Mouse (Mus musculus): ENCODE results near the gene Dand5. TPM values are rescaled to one million over a fixed set of nuclear protein-coding genes. Genes with fewer than 3 reads are reported as not detected.

Gene Dand5
- polyA plus RNA-seq, 1 experiment, result 27.1 TPM

DNA sequence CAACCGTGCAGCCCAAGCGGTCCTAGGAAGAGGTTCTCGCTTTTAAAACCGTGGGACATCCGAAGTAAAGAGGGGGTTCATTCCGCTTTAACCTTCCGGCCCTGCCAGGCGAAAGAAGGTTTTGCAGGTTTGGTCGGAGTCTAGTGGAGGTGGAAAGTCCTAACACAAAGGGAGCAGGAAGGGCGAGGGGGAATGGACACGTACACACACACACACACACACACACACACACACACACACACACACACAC lies 37.2 kb downstream of the Dand5 start:
- Histone ChIP-seq H3K4me1 (ENCODE audit: control insufficient read depth, insufficient read depth, low read length) (peaks cover 22% of the 10 kb centered on the region), H3K27ac (ENCODE audit: control insufficient read depth, insufficient read depth, low read depth, low read length) (no peak overlapping the region), H3K36me3 (ENCODE audit: control insufficient read depth, insufficient read depth, low read length) (no peaks in the 10 kb centered on the region), H3K4me3 (ENCODE audit: control insufficient read depth, low read depth, low read length) (no peak overlapping the region), H3K27me3 (ENCODE audit: control insufficient read depth, insufficient read depth, low read length) (no peaks in the 10 kb centered on the region)
- TF ChIP-seq CTCF (IDR thresholded peaks at IDR 0.05; ENCODE audit: control insufficient read depth, insufficient read depth, insufficient replicate concordance, low read depth, low read length) (no peak), POLR2A (IDR thresholded peaks at IDR 0.05; ENCODE audit: control insufficient read depth, low read depth, low read length) (no peak)

GRCm38 (mm10) chr8:84784681-84785505 lies 37.7 kb downstream of the Dand5 start:
- TF ChIP-seq CTCF (IDR thresholded peaks at IDR 0.05; ENCODE audit: control insufficient read depth, insufficient read depth, insufficient replicate concordance, low read depth, low read length) (no peak), POLR2A (IDR thresholded peaks at IDR 0.05; ENCODE audit: control insufficient read depth, low read depth, low read length) (no peak)
- Histone ChIP-seq H3K4me3 (ENCODE audit: control insufficient read depth, low read depth, low read length) (peak overlapping the region; percentile 55), H3K27me3 (ENCODE audit: control insufficient read depth, insufficient read depth, low read length) (no peaks in the 10 kb centered on the region), H3K4me1 (ENCODE audit: control insufficient read depth, insufficient read depth, low read length) (peaks cover 24% of the 10 kb centered on the region), H3K27ac (ENCODE audit: control insufficient read depth, insufficient read depth, low read depth, low read length) (no peak overlapping the region), H3K36me3 (ENCODE audit: control insufficient read depth, insufficient read depth, low read length) (no peaks in the 10 kb centered on the region)

DNA sequence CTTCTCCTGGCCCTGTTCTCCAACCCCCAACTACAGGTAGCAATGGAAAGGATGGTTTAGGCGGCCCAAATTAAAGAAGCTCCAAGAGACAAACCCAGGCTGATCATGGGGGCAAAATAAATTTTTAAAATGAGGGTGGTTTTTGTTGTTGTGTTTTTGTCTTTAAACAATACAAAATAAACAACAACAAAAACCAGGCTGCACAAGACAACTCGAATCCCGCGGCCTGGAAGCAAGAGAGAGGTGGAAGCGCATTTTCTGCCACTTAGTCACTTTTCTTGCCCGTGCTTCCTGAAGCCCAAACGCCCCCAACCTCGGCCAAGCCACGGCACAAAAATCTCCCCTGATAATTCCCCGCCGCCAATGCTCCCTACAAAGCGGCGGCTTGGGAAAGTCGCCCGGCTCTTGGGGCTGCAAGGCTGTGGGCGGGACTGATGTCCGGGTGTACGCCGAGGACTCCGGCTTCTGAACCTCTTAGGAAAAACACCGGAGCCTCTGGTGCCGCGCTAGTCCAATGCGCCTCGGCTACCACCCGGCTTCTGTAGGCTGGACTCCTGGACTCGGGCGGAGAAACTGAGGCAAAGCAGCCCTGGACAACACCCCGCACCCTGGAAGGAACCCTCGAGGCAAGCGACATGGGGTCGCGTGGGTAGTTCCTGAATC lies 38.6 kb downstream of the Dand5 start:
- Histone ChIP-seq H3K36me3 (ENCODE audit: control insufficient read depth, insufficient read depth, low read length) (no peaks in the 10 kb centered on the region), H3K27me3 (ENCODE audit: control insufficient read depth, insufficient read depth, low read length) (no peaks in the 10 kb centered on the region), H3K4me3 (ENCODE audit: control insufficient read depth, low read depth, low read length) (peak overlapping the region; percentile 55), H3K27ac (ENCODE audit: control insufficient read depth, insufficient read depth, low read depth, low read length) (no peak overlapping the region), H3K4me1 (ENCODE audit: control insufficient read depth, insufficient read depth, low read length) (peaks cover 24% of the 10 kb centered on the region)
- TF ChIP-seq POLR2A (IDR thresholded peaks at IDR 0.05; ENCODE audit: control insufficient read depth, low read depth, low read length) (no peak), CTCF (IDR thresholded peaks at IDR 0.05; ENCODE audit: control insufficient read depth, insufficient read depth, insufficient replicate concordance, low read depth, low read length) (no peak)

- Histone ChIP-seq H3K27ac (ENCODE audit: control insufficient read depth, insufficient read depth, low read depth, low read length) (no peak overlapping the region), H3K4me3 (ENCODE audit: control insufficient read depth, low read depth, low read length) (no peak overlapping the region), H3K27me3 (ENCODE audit: control insufficient read depth, insufficient read depth, low read length) (no peaks in the 10 kb centered on the region), H3K4me1 (ENCODE audit: control insufficient read depth, insufficient read depth, low read length) (peaks cover 24% of the 10 kb centered on the region), H3K36me3 (ENCODE audit: control insufficient read depth, insufficient read depth, low read length) (no peaks in the 10 kb centered on the region)
- no peak for TF ChIP-seq CTCF (IDR thresholded peaks at IDR 0.05; ENCODE audit: control insufficient read depth, insufficient read depth, insufficient replicate concordance, low read depth, low read length)
- no peak for TF ChIP-seq POLR2A (IDR thresholded peaks at IDR 0.05; ENCODE audit: control insufficient read depth, low read depth, low read length)
These were observed 39.3 kb downstream of the Dand5 start for GRCm38 (mm10) chr8:84783198-84783918.

DNA sequence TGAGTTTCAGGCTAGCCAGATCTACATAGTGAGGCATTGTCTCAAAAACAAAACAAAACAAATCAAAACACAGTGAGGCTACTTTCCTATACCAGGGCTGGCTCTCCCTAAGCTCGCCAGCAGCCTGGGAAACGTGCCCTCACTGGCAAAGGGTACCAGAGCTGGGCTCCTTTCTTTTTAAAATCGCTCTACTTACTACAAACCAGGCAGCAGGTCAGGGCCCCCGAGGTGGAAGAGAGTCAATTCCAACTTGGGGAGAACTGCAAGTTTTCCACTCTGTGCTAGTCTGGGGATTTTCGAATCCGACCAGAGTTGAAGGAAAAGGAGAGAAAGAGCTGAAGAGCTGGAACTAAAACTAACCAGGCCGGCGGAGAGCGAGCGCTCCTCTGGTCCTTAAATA lies 39.9 kb downstream of the Dand5 start:
- no peak overlapping the region for H3K27ac ChIP-seq (ENCODE audit: control insufficient read depth, insufficient read depth, low read depth, low read length)
- H3K4me3 ChIP-seq (ENCODE audit: control insufficient read depth, low read depth, low read length), result no peak overlapping the region
- H3K36me3 ChIP-seq (ENCODE audit: control insufficient read depth, insufficient read depth, low read length), result no peaks in the 10 kb centered on the region
- TF ChIP-seq POLR2A (IDR thresholded peaks at IDR 0.05; ENCODE audit: control insufficient read depth, low read depth, low read length) (no peak), CTCF (IDR thresholded peaks at IDR 0.05; ENCODE audit: control insufficient read depth, insufficient read depth, insufficient replicate concordance, low read depth, low read length) (no peak)
- peaks cover 24% of the 10 kb centered on the region for H3K4me1 ChIP-seq (ENCODE audit: control insufficient read depth, insufficient read depth, low read length)
- H3K27me3 ChIP-seq (ENCODE audit: control insufficient read depth, insufficient read depth, low read length), result no peaks in the 10 kb centered on the region

DNA sequence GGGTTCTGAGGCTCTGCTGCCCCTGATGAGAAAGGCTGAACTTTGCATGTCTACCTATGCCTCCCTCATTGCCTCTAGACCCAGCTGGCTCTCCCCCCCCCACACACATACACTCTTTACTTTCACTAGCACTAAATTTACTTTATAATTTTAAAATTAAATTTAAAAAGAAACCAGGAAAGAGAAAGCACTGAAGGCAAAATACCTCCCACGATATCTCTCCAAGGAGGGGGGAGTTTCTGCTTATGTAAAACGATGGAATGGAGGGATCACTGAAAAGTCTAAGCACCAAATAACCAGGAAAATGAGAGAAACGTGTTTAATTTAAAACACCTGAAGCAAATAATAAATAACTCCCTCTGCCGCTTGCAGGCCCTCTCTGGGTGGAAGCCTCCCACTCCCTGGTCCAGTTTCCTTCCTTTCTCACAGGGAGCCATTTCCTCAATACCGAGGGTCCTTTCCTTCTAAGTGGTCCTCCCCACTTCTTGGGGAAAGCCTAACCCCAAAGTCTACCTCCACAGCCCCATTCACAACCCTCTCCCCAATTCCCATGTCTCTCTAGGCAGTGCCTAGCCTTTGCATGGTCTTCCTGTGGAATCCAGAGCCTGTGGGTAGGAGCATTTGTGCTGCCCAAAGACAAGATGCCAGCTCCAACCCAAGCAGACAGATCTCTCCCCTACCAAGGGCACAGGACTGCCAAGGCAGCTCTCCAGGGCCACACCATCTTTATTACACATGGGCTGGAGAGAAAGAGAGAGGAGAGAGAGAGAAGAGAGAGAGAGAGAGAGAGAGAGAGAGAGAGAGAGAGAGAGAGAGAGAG lies 40.7 kb downstream of the Dand5 start:
- H3K36me3 ChIP-seq (ENCODE audit: control insufficient read depth, insufficient read depth, low read length), result no peaks in the 10 kb centered on the region
- peaks cover 24% of the 10 kb centered on the region for H3K4me1 ChIP-seq (ENCODE audit: control insufficient read depth, insufficient read depth, low read length)
- H3K4me3 ChIP-seq (ENCODE audit: control insufficient read depth, low read depth, low read length), result no peak overlapping the region
- no peaks in the 10 kb centered on the region for H3K27me3 ChIP-seq (ENCODE audit: control insufficient read depth, insufficient read depth, low read length)
- TF ChIP-seq CTCF (IDR thresholded peaks at IDR 0.05; ENCODE audit: control insufficient read depth, insufficient read depth, insufficient replicate concordance, low read depth, low read length) (no peak), POLR2A (IDR thresholded peaks at IDR 0.05; ENCODE audit: control insufficient read depth, low read depth, low read length) (no peak)
- H3K27ac ChIP-seq (ENCODE audit: control insufficient read depth, insufficient read depth, low read depth, low read length), result no peak overlapping the region

Data from testis, adult 2 months (tissue).